Mouse (Mus musculus) lung, postnatal 25 days (tissue): ENCODE measurements around the gene Eepd1.
"Not testable (repeated sequence)": the region's sequence is repeated elsewhere in the genome, so short reads cannot be mapped to it uniquely, and the experiment has no call there.

Source experiments
- DNase-seq: peaks from one replicate; pipeline ENCODE4 v3.0.0; 2022; ENCODE audit warnings: low spot score

Eepd1 gene

DNA sequence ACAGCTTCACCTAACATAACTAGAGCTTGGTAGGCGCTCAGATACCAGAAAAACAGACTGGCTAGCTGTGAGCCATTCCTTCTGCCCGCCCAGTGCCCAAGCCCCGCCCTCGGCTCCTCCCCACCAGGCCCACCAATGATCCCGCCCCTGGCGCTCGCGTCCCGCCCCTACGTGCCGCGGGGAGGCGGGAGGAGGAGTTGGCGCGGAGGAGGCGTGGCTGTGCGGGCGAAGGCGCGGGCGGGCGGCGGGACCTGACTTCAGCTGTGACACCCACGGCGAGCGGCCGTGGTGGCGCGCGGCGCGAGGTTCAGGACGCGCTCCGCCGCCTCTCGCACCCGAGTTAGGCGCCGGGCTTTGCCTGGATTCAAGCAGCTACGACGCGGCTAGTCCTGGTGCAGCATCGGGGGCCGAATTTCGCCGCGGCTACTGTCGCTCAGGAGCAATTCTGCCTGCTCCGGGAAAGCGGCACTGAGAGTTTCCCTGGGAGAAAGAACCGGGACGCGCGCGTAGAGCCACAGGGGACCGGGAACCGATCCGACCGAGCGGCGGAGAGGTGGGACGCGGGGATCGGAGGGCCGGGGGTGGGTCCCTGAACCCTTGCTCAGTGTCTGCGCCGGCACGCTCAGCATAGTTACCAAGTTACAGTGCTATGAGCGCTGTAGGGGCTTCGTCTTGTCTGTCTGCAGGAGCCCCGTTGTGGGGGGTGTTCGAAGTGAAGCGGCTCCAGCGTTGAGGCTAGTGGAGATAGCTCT, at the start of gene Eepd1:
Gene Eepd1, plus strand, starts transcription at position 204 of the 752 bp plus-strand sequence.
- DNase-seq = peak; percentile 94

DNA sequence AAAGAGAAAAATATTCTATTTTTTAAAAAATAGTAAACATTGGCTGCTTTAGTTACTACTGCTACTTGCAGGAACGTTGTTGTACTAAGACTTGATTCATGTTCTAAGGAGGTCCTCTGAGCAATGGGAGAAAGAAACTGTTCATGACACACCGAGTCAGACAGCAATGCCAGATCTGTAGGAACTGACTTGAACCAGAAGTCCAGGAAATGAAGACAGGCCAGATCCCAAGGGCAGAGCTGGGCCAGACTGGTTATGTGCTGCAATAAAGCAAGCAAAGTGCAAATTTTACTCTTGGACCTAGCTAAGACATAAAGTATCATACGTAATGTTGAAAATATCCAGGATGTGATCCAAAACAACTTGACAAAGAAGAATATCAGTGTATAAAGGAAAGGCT, 42.5 kb upstream of the Eepd1 start:
- no peak for DNase-seq

DNA sequence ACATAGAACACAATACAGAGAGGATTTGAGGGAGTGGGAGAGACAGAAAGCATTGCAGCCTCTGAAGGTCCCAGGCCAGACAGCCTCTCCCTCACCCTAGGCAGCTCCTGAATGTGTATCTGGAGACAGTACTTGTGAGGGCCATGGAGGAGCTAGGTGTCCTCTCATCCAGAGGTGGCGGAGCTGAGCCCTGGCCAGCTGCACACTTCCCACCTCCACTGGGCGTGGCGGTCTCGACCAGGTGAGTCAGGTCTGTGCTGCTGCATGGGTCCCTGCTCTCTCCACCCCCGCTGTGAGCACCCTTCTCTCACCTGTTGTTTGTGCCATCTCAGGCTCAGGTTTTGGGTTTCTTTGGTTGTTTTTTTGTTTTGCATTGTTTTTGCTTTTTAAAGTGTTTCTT, 41.3 kb upstream of the Eepd1 start:
- DNase-seq = not testable (repeated sequence)

DNA sequence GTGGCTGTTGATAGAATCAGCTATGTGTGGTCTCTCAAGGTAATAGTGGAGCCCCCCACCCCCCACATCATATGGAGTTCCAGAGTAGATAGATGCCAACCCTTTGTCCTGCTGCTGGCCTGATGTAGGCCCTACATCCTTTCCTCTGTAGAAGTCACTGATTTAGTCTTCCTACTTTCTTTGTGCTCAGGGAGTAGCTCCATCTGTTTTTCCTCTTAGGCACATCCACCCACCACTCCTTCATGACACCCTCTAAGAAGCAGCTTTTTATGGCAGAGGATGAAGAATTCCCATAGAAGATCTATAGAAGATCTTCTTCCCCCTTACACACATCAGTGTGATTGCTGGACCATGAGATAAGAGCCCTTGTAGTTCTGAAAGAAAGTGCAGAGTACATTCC, 39.3 kb upstream of the Eepd1 start:
- DNase-seq = no peak

DNA sequence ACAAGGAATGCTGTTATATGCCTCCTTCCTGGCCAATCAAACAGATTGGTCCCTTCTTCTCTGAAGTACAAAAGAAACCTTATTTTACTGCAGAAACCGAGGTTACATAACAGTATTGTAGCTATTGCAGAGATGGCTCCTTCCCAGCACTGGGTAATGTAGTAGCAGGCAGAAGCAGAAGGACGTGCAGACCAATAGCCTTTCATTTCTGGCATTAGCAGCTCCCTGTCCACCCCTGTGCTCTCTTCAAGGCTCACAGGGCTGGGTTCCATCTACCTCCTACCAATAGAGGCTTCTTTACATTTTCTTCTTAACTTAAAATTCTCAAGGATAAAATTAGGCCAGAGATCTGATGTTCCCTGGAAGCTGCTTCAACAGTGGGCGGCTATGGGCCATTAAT, 38.3 kb upstream of the Eepd1 start:
- no peak for DNase-seq

DNA sequence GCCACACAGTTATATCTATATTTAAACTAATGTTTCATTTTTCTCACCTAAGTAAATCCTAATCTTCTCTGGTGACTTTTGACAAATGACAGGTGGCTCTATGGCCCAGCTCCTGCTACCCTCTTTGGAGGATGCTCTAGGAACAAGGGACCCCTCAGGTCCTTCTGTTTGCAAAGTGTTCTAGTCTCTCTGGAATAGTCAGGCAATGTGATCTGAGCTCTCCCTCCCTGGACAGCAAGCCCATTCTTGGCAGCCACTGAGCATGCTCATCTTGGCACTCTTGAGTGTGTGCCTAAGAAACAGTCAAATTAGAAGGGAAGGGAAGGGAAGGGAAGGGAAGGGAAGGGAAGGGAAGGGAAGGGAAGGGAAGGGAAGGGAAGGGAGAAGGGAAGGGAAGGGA, 37.8 kb upstream of the Eepd1 start:
- no peak for DNase-seq

DNA sequence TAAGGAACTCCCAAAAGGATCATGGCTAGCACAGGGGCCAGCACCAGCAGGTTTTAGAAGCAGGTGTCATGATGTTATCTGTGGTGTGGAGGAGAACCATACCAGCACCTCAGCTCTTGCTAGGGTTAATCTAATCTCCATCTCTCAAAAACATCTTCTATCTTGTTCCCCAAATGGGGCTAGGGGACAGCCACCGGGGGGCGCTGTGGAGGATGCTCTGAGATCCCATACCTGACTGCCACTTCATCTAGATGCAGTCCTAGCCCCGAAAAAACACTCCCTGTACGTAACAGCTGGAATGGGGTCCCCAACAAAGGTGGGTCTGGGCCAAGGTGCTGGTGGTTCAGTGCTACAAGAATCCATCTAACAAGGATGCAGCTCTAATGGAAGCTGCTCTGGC, 31.0 kb upstream of the Eepd1 start:
- DNase-seq = no peak

DNA sequence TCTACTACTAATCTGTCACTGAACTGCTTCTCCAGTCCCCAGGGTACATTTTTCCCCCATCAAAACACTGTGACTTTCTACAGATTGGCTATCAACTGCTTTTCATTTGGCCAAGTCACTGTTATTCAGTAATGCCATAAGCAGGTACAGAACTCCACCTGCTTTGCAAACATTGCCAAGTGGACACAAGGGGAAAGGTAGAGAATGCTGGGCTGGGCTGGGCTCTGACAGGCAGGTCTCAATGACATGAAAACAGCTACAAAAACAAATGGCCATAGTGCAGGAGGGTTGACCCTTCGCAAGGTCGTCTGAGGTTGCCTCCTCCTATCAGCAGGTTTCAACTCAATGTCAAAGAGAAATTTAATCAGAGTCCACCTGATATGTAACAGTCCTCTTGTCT, 26.3 kb upstream of the Eepd1 start:
- no peak for DNase-seq

DNA sequence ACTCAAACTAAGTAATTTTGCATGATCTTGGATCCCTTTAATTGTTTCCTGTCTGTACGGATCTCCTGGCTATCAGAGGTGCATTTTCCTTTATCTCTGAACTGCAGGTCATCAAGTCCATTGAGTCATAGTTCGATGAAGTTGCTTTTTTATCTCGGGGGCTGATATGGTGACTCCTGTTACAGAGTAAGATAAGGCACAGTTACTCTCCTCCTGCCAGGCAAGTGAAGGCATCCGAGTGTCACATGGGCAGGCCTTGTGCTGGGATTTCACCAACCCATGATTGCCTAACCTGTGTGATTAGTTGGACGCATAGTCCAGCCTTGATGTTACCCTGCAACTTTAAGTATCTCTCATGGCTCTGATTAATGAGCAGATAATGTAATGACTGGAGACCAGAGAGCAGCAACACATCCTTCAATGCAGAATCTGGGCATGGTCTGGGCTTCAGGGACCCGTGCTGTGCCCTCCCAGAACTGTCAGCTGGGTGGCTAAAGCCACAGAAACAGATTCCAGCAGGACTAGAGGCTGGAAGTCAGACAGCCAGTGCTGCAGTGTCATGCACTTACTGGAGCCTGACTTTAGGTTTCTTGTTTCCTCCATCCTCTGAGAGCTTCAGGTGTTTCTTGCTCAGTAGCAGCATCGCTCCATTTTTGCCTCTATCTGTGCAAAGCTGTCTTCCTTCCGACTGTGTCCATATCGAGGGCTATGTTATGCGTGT, 20.4 kb upstream of the Eepd1 start:
- no peak for DNase-seq

GRCm38 (mm10) chr9:25464305-25464704, 17.0 kb upstream of the Eepd1 start:
- DNase-seq = no peak

- DNase-seq = no peak
These were observed 1.8 kb upstream of the Eepd1 start for GRCm38 (mm10) chr9:25479392-25480020.

GRCm38 (mm10) chr9:25480676-25481075, 671 bp upstream of the Eepd1 start:
- no peak for DNase-seq

DNA sequence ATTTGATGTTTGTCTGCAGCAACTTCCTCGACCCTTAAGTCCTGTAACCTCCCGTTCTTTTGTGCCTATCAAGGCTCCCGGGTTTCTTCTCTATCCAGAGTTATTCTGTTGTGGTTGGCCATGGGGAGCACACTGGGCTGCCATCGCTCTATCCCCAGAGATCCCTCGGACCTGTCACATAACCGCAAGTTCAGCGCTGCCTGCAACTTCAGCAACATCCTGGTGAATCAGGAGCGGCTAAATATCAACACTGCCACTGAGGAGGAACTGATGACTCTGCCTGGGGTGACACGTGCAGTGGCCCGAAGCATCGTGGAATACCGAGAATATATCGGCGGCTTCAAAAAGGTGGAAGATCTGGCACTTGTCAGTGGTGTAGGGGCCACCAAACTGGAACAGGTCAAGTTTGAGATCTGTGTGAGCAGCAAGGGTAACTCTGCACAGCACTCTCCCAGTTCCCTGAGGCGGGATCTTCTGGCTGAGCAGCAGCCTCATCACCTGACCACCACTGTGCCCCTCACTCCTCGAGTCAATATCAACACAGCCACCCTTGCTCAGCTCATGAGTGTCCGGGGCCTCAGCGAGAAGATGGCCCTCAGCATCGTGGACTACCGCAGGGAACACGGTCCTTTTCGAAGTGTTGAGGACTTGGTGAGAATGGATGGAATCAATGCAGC, 1.1 kb downstream of the Eepd1 start:
- DNase-seq = no peak

DNA sequence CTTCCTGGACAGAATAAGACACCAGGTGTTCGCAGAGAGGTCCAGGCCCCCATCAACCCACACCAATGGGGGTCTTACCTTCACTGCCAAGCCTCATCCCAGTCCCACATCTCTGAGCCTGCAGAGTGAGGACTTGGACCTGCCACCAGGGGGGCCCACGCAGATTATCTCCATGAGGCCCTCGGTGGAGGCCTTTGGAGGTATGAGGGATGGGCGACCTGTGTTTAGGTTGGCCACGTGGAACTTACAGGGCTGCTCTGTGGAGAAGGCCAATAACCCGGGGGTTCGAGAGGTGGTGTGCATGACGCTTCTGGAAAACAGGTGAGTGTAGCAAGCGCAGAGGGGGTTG, 1.6 kb downstream of the Eepd1 start:
- no peak for DNase-seq

DNA sequence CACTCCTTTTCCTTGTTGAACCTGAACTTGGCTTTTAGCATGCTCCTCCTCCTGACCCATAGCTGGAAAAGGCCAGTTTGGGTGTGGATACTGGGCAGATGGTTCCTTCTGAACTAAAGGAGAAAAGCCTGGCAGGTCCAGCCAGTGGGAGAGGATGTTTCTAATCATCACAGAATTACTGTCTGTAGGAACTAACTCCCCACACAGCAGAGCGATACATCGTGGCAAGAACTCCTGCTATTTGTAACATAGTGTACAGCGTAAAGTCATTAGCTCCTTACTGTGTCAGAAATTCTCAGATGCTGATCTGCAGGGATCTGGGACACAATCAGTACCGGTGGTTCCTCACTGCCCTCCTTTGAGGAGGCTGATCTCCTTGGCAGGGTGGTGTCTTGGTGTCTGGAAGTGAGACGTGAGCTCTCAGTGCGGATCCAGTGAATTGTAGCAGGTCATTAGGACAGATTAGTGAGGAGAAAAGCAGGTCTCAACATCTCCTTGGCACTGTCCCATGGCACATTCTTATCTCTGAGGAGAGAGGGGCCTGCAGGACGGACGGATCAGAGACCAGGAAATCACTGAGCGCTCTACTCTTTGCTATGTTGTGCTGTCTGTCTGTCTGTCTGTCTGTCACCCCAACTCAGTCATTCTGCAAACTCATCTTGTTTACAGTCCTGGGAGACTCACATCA, 2.7 kb downstream of the Eepd1 start:
- no peak for DNase-seq

DNA sequence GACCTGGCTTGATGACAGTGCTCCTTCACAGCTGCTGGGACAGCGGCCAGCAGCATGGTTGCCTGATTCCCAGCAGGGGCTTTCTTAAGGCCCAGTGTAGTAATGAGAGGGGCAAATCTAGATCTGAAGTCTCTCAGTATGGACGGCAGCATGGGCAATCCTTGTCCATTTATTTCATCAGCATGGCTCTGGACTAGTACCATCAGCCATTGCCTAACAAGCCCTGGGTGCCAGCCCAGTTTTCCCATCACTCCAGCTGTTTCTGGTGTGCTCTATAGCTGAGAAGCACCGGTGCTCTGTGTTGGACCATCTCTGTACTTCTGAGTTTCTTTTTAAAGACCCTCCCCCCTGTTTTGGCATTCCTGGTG, 3.3 kb downstream of the Eepd1 start:
- DNase-seq = no peak

DNA sequence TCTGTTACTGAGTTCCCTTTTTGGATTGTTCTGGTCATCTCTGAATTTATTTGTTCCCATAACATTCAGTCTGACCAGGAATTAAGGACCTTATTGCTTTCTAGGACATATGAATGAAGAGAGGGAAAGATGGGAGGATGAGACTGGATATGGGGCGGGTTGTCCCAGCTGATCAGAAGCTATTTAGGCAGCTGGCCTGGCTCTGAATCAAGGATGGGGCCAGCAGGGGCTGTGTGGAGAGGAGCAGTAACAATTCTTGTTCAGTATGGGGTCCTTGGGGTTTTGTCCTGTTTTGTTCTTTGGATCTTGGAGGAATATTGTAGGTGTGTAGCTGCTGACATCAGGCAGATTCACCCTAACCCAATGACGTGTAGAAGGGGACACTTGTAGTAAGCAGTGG, 3.7 kb downstream of the Eepd1 start:
- DNase-seq = no peak

- DNase-seq = peak; percentile 47
These were observed 4.1 kb downstream of the Eepd1 start for GRCm38 (mm10) chr9:25485406-25485805.

DNA sequence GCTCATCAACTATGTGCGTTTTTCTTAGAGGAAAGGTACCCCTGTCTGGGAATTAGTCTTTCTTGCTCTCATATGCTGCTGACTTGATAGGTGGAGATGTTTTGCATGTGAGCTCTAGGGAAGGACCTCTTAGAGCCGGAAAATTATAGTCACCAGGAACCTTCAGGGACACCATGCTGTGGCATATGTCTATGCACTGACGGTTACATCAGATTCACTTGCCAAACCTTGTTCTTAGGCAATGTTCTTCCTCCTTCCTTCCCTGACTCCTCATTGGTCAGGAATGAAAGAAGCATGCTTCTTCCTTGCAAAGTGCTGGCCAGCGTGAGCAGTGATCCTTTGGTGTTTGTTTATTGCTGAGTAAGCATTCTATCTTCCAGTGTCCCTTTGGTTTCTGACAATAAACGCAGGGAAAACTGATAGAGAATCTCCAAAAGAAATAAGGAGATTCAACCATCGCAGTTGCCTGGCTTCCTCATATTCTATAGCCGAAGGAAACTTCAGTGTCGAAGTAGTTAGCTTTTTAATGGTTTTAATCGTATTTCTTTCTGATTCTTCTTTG, 5.0 kb downstream of the Eepd1 start:
- DNase-seq = peak; percentile 57

GRCm38 (mm10) chr9:25487446-25488110, 6.2 kb downstream of the Eepd1 start:
- no peak for DNase-seq

- DNase-seq = no peak
These were observed 7.2 kb downstream of the Eepd1 start for GRCm38 (mm10) chr9:25488581-25488980.
